Mouse (Mus musculus) midbrain, postnatal 0 days (tissue): Measurements from ENCODE around the gene Hspbp1. TPM values are rescaled to one million over a fixed set of nuclear protein-coding genes. Genes with fewer than 3 reads are reported as not detected.

Source experiments
- ATAC-seq: fragments of 200-750 bp; cut with Nextera tagmentation; 2 replicates; pipeline ENCODE4 v1.8.0; 2017; ENCODE audit warnings: moderate number of reproducible peaks, mild to moderate bottlenecking, moderate TSS enrichment, moderate library complexity; ENCODE audit not compliant: low FRiP score
- DNase-seq: peaks from one replicate; pipeline ENCODE4 v3.0.0-alpha.2; 2015; ENCODE audit warnings: low spot score
- H3K27ac ChIP-seq: fragments of 300-500 bp; sonication (generic); 2 replicates; pipeline ENCODE4 v1.5.1; 2014; ENCODE audit warnings: low read depth, mild to moderate bottlenecking, low read length, mixed read lengths
- H3K27me3 ChIP-seq: fragments of 300-500 bp; sonication (generic); 2 replicates; pipeline ENCODE4 v1.6.1; 2014; ENCODE audit warnings: low read length, control low read depth, mixed read lengths; ENCODE audit not compliant: insufficient read depth
- H3K36me3 ChIP-seq: fragments of 300-500 bp; sonication (generic); 2 replicates; pipeline ENCODE4 v1.6.1; 2014; ENCODE audit warnings: low read length, control low read depth, mixed read lengths; ENCODE audit not compliant: insufficient read depth
- H3K4me1 ChIP-seq: fragments of 300-500 bp; sonication (generic); 2 replicates; pipeline ENCODE4 v1.6.1; 2014; ENCODE audit warnings: mild to moderate bottlenecking, control low read depth, antibody characterized with exemption, low read length, mixed read lengths; ENCODE audit not compliant: insufficient read depth
- H3K4me2 ChIP-seq: fragments of 300-500 bp; sonication (generic); 2 replicates; pipeline ENCODE4 v1.6.1; 2014; ENCODE audit warnings: low read depth, mild to moderate bottlenecking, low read length, mixed read lengths; ENCODE audit not compliant: poor library complexity, severe bottlenecking
- H3K4me3 ChIP-seq: fragments of 300-500 bp; sonication (generic); 2 replicates; pipeline ENCODE4 v1.5.1; 2014; ENCODE audit warnings: low read depth, mild to moderate bottlenecking, low read length, moderate library complexity
- H3K9ac ChIP-seq: fragments of 300-500 bp; sonication (generic); replicated peaks from 2 replicates; pipeline ENCODE4 v1.6.1; 2014; ENCODE audit warnings: mild to moderate bottlenecking, low read length, moderate library complexity, mixed read lengths; ENCODE audit not compliant: poor library complexity, severe bottlenecking
- H3K9me3 ChIP-seq: fragments of 300-500 bp; sonication (generic); 2 replicates; pipeline ENCODE4 v1.6.1; 2016; ENCODE audit warnings: low read length, control low read depth
- CTCF ChIP-seq: IDR thresholded peaks from 2 replicates; pipeline ENCODE4 v1.5.1; 2016; ENCODE audit warnings: antibody characterized with exemption, mild to moderate bottlenecking
- WGBS: fragments of 180-500 bp; shearing (Covaris S2); extraction: QIAGEN DNeasy Blood & Tissue Kit; methylation state at CpG from one replicate; pipeline ENCODE4 v1.1.7; 2014; 5-methylcytosine and 5-hydroxymethylcytosine counted together
- polyA plus RNA-seq: library from polyadenylated mRNA; unstranded; fragments of >200 nt; fragmentation: Nextera tagmentation; extraction: Ambion mirVana; gene quantifications from 2 replicates; pipeline ENCODE4 v1.2.1, GENCODE M21; 2015
- total RNA-seq: library from RNA; depleted of rRNA; stranded (reverse); fragments of >200 nt; gene quantifications from 2 replicates; pipeline ENCODE4 v1.2.3, GENCODE M21; 2014

Gene Hspbp1
- total and polyA plus RNA-seq, 2 experiments from 2014 or later = 193 to 247 TPM

GRCm38 (mm10) chr7:4693004-4693403, 8.1 kb upstream of the Hspbp1 start:
- peaks cover 30% of the 10 kb centered on the region for H3K36me3 ChIP-seq
- WGBS = 55% methylated on average over 6 of the region's 6 CpGs
- H3K4me1 ChIP-seq = no peaks in the 10 kb centered on the region
- no peak overlapping the region for H3K9ac ChIP-seq
- TF ChIP-seq CTCF = no peak
- H3K27me3 ChIP-seq = no peaks in the 10 kb centered on the region
- H3K27ac ChIP-seq = no peak overlapping the region
- no peak overlapping the region for H3K4me3 ChIP-seq
- no peaks in the 10 kb centered on the region for H3K9me3 ChIP-seq
- ATAC-seq (no peak), DNase-seq (no peak)
- no peak overlapping the region for H3K4me2 ChIP-seq

GRCm38 (mm10) chr7:4690951-4691653, 6.2 kb upstream of the Hspbp1 start:
- Histone ChIP-seq H3K9me3 (no peaks in the 10 kb centered on the region), H3K27me3 (no peaks in the 10 kb centered on the region), H3K4me3 (peak overlapping the region; percentile 97), H3K27ac (peak overlapping the region; percentile 96), H3K4me1 (no peaks in the 10 kb centered on the region), H3K36me3 (peaks cover 25% of the 10 kb centered on the region), H3K9ac (peak overlapping the region; percentile 100), H3K4me2 (peak overlapping the region; percentile 79)
- no peak for TF ChIP-seq CTCF
- peak; percentile 10 for DNase-seq
- peak; percentile 65 for ATAC-seq
- 5% methylated on average over 27 of the region's 35 CpGs for WGBS

GRCm38 (mm10) chr7:4690387-4690786, 5.5 kb upstream of the Hspbp1 start, which contains the start of gene Brsk1:
Gene Brsk1, plus strand, starts transcription at chr7:4690604.
- WGBS = 3% methylated on average over 6 of the region's 18 CpGs
- Histone ChIP-seq H3K36me3 (peaks cover 20% of the 10 kb centered on the region), H3K9ac (peak within 1 kb of the TSS; percentile 100), H3K9me3 (no peaks in the 10 kb centered on the region), H3K27ac (peak within 1 kb of the TSS; percentile 96), H3K4me3 (peak within 1 kb of the TSS; percentile 97), H3K27me3 (no peaks in the 10 kb centered on the region), H3K4me2 (peak within 1 kb of the TSS; percentile 79), H3K4me1 (no peaks in the 10 kb centered on the region)
- DNase-seq (peak; percentile 93), ATAC-seq (peak; percentile 91)
- TF ChIP-seq CTCF = no peak

GRCm38 (mm10) chr7:4684203-4684602, 665 bp downstream of the Hspbp1 start:
- Histone ChIP-seq H3K4me2 (peak overlapping the region; percentile 90), H3K9me3 (no peaks in the 10 kb centered on the region), H3K9ac (peak overlapping the region; percentile 70), H3K27me3 (no peaks in the 10 kb centered on the region), H3K4me3 (peak overlapping the region; percentile 73), H3K4me1 (peaks cover 5% of the 10 kb centered on the region), H3K36me3 (peaks cover 10% of the 10 kb centered on the region), H3K27ac (peak overlapping the region; percentile 59; the same call in 1 of the 2 replicates)
- ATAC-seq = no peak
- no peak for DNase-seq
- 2% methylated on average over 13 of the region's 13 CpGs for WGBS
- no peak for TF ChIP-seq CTCF

GRCm38 (mm10) chr7:4683307-4683706, 1.6 kb downstream of the Hspbp1 start:
- 90% methylated on average over 5 of the region's 5 CpGs for WGBS
- Histone ChIP-seq H3K4me2 (no peak overlapping the region), H3K4me1 (peaks cover 5% of the 10 kb centered on the region), H3K9ac (no peak overlapping the region), H3K9me3 (no peaks in the 10 kb centered on the region), H3K27ac (no peak overlapping the region), H3K27me3 (no peaks in the 10 kb centered on the region), H3K36me3 (peaks cover 13% of the 10 kb centered on the region), H3K4me3 (no peak overlapping the region)
- DNase-seq (no peak), ATAC-seq (no peak)
- TF ChIP-seq CTCF = no peak

GRCm38 (mm10) chr7:4675200-4675599, 9.7 kb downstream of the Hspbp1 start:
- Histone ChIP-seq H3K9me3 (no peaks in the 10 kb centered on the region), H3K27me3 (no peaks in the 10 kb centered on the region), H3K9ac (no peak overlapping the region), H3K27ac (no peak overlapping the region), H3K4me1 (no peaks in the 10 kb centered on the region), H3K36me3 (peaks cover 54% of the 10 kb centered on the region), H3K4me3 (no peak overlapping the region), H3K4me2 (no peak overlapping the region)
- DNase-seq = no peak
- TF ChIP-seq CTCF = no peak
- WGBS = 96% methylated on average over 7 of the region's 7 CpGs
- ATAC-seq = no peak
